Mouse (Mus musculus) lung, embryonic 14.5 days (tissue): ENCODE measurements around the gene B4galt3. TPM values are rescaled to one million over a fixed set of nuclear protein-coding genes. Genes with fewer than 3 reads are reported as not detected.

Experiments used
- ATAC-seq: fragments of 200-750 bp; cut with Nextera tagmentation; 2 replicates; pipeline ENCODE4 v1.8.0; 2017; ENCODE audit warnings: mild to moderate bottlenecking, moderate TSS enrichment, moderate library complexity; ENCODE audit not compliant: insufficient read depth
- DNase-seq: peaks from one replicate; pipeline ENCODE4 v3.0.0-alpha.2; 2015
- H3K27ac ChIP-seq: fragments of 300-500 bp; sonication (generic); 2 replicates; pipeline ENCODE4 v1.5.1; 2014; ENCODE audit warnings: low read depth, mild to moderate bottlenecking, moderate library complexity
- H3K27me3 ChIP-seq: fragments of 300-500 bp; sonication (generic); 2 replicates; pipeline ENCODE4 v1.6.1; 2014; ENCODE audit warnings: low read length, control low read depth; ENCODE audit not compliant: insufficient read depth
- H3K36me3 ChIP-seq: fragments of 300-500 bp; sonication (generic); 2 replicates; pipeline ENCODE4 v1.6.1; 2014; ENCODE audit warnings: control low read depth; ENCODE audit not compliant: insufficient read depth
- H3K4me1 ChIP-seq: fragments of 300-500 bp; sonication (generic); 2 replicates; pipeline ENCODE4 v1.6.1; 2014; ENCODE audit warnings: antibody characterized with exemption, control low read depth; ENCODE audit not compliant: insufficient read depth
- H3K4me2 ChIP-seq: fragments of 300-500 bp; sonication (generic); 2 replicates; pipeline ENCODE4 v1.6.1; 2014; ENCODE audit warnings: mild to moderate bottlenecking
- H3K4me3 ChIP-seq: fragments of 300-500 bp; sonication (generic); 2 replicates; pipeline ENCODE4 v1.5.1; 2014; ENCODE audit warnings: low read depth, low read length
- H3K9ac ChIP-seq: fragments of 300-500 bp; sonication (generic); 2 replicates; pipeline ENCODE4 v1.6.1; 2014
- H3K9me3 ChIP-seq: fragments of 300-500 bp; sonication (generic); 2 replicates; pipeline ENCODE4 v1.6.1; 2016; ENCODE audit warnings: low read depth, low read length, control low read depth
- CTCF ChIP-seq: IDR thresholded peaks from 2 replicates; pipeline ENCODE4 v1.5.1; 2016; ENCODE audit warnings: antibody characterized with exemption, low read depth
- WGBS: fragments of 180-500 bp; shearing (Covaris S2); extraction: QIAGEN DNeasy Blood & Tissue Kit; methylation state at CpG from one replicate; pipeline ENCODE4 v1.1.7; 2014; 5-methylcytosine and 5-hydroxymethylcytosine counted together
- polyA plus RNA-seq: library from polyadenylated mRNA; unstranded; fragments of >200 nt; fragmentation: Nextera tagmentation; extraction: Ambion mirVana; gene quantifications from 2 replicates; pipeline ENCODE4 v1.2.1, GENCODE M21; 2014

Gene B4galt3
- polyA plus RNA-seq, 1 experiment from 2014 or later = 94.3 TPM

- no peak for ATAC-seq
- Histone ChIP-seq H3K36me3 (peaks cover 68% of the 10 kb centered on the region), H3K9me3 (no peaks in the 10 kb centered on the region), H3K9ac (no peak overlapping the region), H3K4me3 (no peak overlapping the region), H3K27ac (no peak overlapping the region), H3K4me2 (no peak overlapping the region), H3K4me1 (no peaks in the 10 kb centered on the region; the same call in 1 of the 2 replicates), H3K27me3 (no peaks in the 10 kb centered on the region)
- DNase-seq = no peak
- WGBS = 73% methylated on average over 11 of the region's 11 CpGs
- TF ChIP-seq CTCF = no peak
Observed at GRCm38 (mm10) chr1:171275144-171275734, 5.1 kb downstream of the B4galt3 start.

- Histone ChIP-seq H3K36me3 (peaks cover 68% of the 10 kb centered on the region), H3K9me3 (no peaks in the 10 kb centered on the region), H3K4me3 (no peak overlapping the region), H3K4me2 (no peak overlapping the region), H3K27me3 (no peaks in the 10 kb centered on the region), H3K9ac (no peak overlapping the region), H3K27ac (no peak overlapping the region), H3K4me1 (no peaks in the 10 kb centered on the region; the same call in 1 of the 2 replicates)
- 89% methylated on average over 14 of the region's 14 CpGs for WGBS
- no peak for TF ChIP-seq CTCF
- ATAC-seq (no peak), DNase-seq (no peak)
Observed at GRCm38 (mm10) chr1:171276110-171276748, 6.1 kb downstream of the B4galt3 start.

GRCm38 (mm10) chr1:171277736-171278135, 7.6 kb downstream of the B4galt3 start:
- no peak for TF ChIP-seq CTCF
- H3K4me2 ChIP-seq = no peak overlapping the region
- H3K9me3 ChIP-seq = no peaks in the 10 kb centered on the region
- no peak overlapping the region for H3K9ac ChIP-seq
- no peak overlapping the region for H3K4me3 ChIP-seq
- H3K27me3 ChIP-seq = no peaks in the 10 kb centered on the region
- peaks cover 67% of the 10 kb centered on the region for H3K36me3 ChIP-seq
- H3K4me1 ChIP-seq = no peaks in the 10 kb centered on the region
- no peak for DNase-seq
- 80% methylated on average over 10 of the region's 10 CpGs for WGBS
- no peak for ATAC-seq
- H3K27ac ChIP-seq = no peak overlapping the region

- H3K4me2 ChIP-seq = no peak overlapping the region
- peaks cover 67% of the 10 kb centered on the region for H3K36me3 ChIP-seq
- DNase-seq = no peak
- WGBS = 89% methylated on average over 8 of the region's 8 CpGs
- no peak overlapping the region for H3K4me3 ChIP-seq
- no peak for ATAC-seq
- H3K9me3 ChIP-seq = no peaks in the 10 kb centered on the region
- no peak overlapping the region for H3K27ac ChIP-seq
- no peak for TF ChIP-seq CTCF
- no peak overlapping the region for H3K9ac ChIP-seq
- H3K4me1 ChIP-seq = no peaks in the 10 kb centered on the region
- H3K27me3 ChIP-seq = no peaks in the 10 kb centered on the region
Observed at GRCm38 (mm10) chr1:171278436-171278835, 8.3 kb downstream of the B4galt3 start.

GRCm38 (mm10) chr1:171279012-171279705, 9.0 kb downstream of the B4galt3 start:
- Histone ChIP-seq H3K36me3 (peaks cover 66% of the 10 kb centered on the region), H3K27me3 (no peaks in the 10 kb centered on the region), H3K4me3 (peak overlapping the region; percentile 76), H3K27ac (no peak overlapping the region), H3K4me1 (no peaks in the 10 kb centered on the region), H3K9ac (peak overlapping the region; percentile 86; the same call in 1 of the 2 replicates), H3K9me3 (no peaks in the 10 kb centered on the region), H3K4me2 (peak overlapping the region; percentile 94)
- ATAC-seq (no peak), DNase-seq (no peak)
- 88% methylated on average over 14 of the region's 14 CpGs for WGBS
- no peak for TF ChIP-seq CTCF

- peaks cover 66% of the 10 kb centered on the region for H3K36me3 ChIP-seq
- peak overlapping the region; percentile 86 for H3K9ac ChIP-seq
- no peaks in the 10 kb centered on the region for H3K27me3 ChIP-seq
- no peak overlapping the region for H3K27ac ChIP-seq
- peak overlapping the region; percentile 76 for H3K4me3 ChIP-seq
- no peak for DNase-seq
- H3K4me2 ChIP-seq = peak overlapping the region; percentile 94
- H3K4me1 ChIP-seq = no peaks in the 10 kb centered on the region
- ATAC-seq = no peak
- no peaks in the 10 kb centered on the region for H3K9me3 ChIP-seq
- TF ChIP-seq CTCF = no peak
- WGBS = 53% methylated on average over 5 of the region's 5 CpGs
Observed at GRCm38 (mm10) chr1:171279721-171280120, 9.6 kb downstream of the B4galt3 start.
